Mouse (Mus musculus) spleen, adult 2 months (tissue): ENCODE results near the gene Gabarap. TPM values are rescaled to one million over a fixed set of nuclear protein-coding genes. Genes with fewer than 3 reads are reported as not detected.

Experiments
- DNase-seq, 2 experiments: peaks; one replicate each; pipeline versions ENCODE4 v3.0.0 to v3.0.0-alpha.2; 2012 to 2021; ENCODE audit warnings: low spot score in 2 of 2, low read depth in 1 of 2
- H3K27ac ChIP-seq: fragments of 200-500 bp; 2 replicates; pipeline ENCODE4 v1.5.1; 2012; ENCODE audit warnings: low read length, inconsistent platforms; ENCODE audit not compliant: insufficient read depth
- H3K27me3 ChIP-seq: fragments of 200-500 bp; 2 replicates; pipeline ENCODE4 v1.6.1; 2012; ENCODE audit warnings: mild to moderate bottlenecking, moderate library complexity, low read length, inconsistent platforms; ENCODE audit not compliant: control insufficient read depth, insufficient read depth
- H3K36me3 ChIP-seq: fragments of 200-500 bp; 2 replicates; pipeline ENCODE4 v1.6.1; 2012; ENCODE audit warnings: mild to moderate bottlenecking, low read length, inconsistent platforms; ENCODE audit not compliant: control insufficient read depth, insufficient read depth
- H3K4me1 ChIP-seq: fragments of 200-500 bp; 2 replicates; pipeline ENCODE4 v1.6.1; 2011; ENCODE audit warnings: inconsistent platforms; ENCODE audit not compliant: control insufficient read depth, insufficient read depth, insufficient read length
- H3K4me3 ChIP-seq: fragments of 200-500 bp; 2 replicates; pipeline ENCODE4 v1.5.1; 2011; ENCODE audit warnings: mild to moderate bottlenecking, inconsistent platforms; ENCODE audit not compliant: insufficient read depth, insufficient read length; ENCODE audit errors: extremely low read depth
- CTCF ChIP-seq: fragments of 200-500 bp; IDR thresholded peaks from 2 replicates; pipeline ENCODE4 v1.5.1; 2011; ENCODE audit warnings: mild to moderate bottlenecking, inconsistent platforms; ENCODE audit not compliant: insufficient read depth, insufficient read length, insufficient replicate concordance; ENCODE audit errors: extremely low read depth
- POLR2A ChIP-seq: fragments of 200-500 bp; IDR thresholded peaks from 2 replicates; pipeline ENCODE4 v1.6.1; 2011; ENCODE audit warnings: low read depth, low read length, inconsistent platforms
- WGBS: fragments of 180-500 bp; shearing (Covaris S2); methylation state at CpG from one replicate; pipeline ENCODE4 v1.1.7; 2018; 5-methylcytosine and 5-hydroxymethylcytosine counted together
- polyA plus RNA-seq: library from polyadenylated mRNA; depleted of rRNA; stranded (reverse); fragments of >200 nt; gene quantifications from 2 replicates; pipeline ENCODE4 v1.2.3, GENCODE M21; 2012; rRNA removed

The Gabarap gene
- 235 and 251 TPM in 2 replicates for polyA plus RNA-seq

- Histone ChIP-seq H3K36me3 (peaks cover 20% of the 10 kb centered on the region), H3K27me3 (no peaks in the 10 kb centered on the region)
- peak; percentile 59 for TF ChIP-seq POLR2A
- no peak for TF ChIP-seq CTCF
Measured at GRCm38 (mm10) chr11:69990850-69991691, at the start of gene Gabarap. Gene Gabarap, plus strand, starts transcription at chr11:69991143.

GRCm38 (mm10) chr11:69945216-69945615 is 45.7 kb upstream of the Gabarap start:
- TF ChIP-seq CTCF = no peak
- no peak for TF ChIP-seq POLR2A
- Histone ChIP-seq H3K4me1 (peaks cover 4% of the 10 kb centered on the region; the same call in 1 of the 2 replicates), H3K4me3 (no peak overlapping the region), H3K27ac (no peak overlapping the region), H3K36me3 (no peaks in the 10 kb centered on the region), H3K27me3 (0 out of 2 replicates have a peak, but pooled peaks cover 2% of the 10 kb centered on the region)
- DNase-seq = no peak
- 93% methylated on average over 13 of the region's 13 CpGs for WGBS

More at GRCm38 (mm10) chr11:69990850-69991691, at the start of gene Gabarap:
- under 1% methylated on average over 40 of the region's 40 CpGs for WGBS
- Histone ChIP-seq H3K27ac (peak within 1 kb of the TSS; percentile 91), H3K4me3 (peak within 1 kb of the TSS; percentile 63), H3K4me1 (peaks cover 7% of the 10 kb centered on the region; the same call in 1 of the 2 replicates)
- peak; percentile 92 to 97 for DNase-seq

- peaks cover 2% of the 10 kb centered on the region; the same call in 1 of the 2 replicates for H3K27me3 ChIP-seq
- 91% methylated on average over 18 of the region's 18 CpGs for WGBS
- TF ChIP-seq CTCF = no peak
- TF ChIP-seq POLR2A = no peak
- H3K27ac ChIP-seq = no peak overlapping the region
- H3K4me3 ChIP-seq = no peak overlapping the region; the same call in 1 of the 2 replicates
- DNase-seq = no peak
- H3K4me1 ChIP-seq = peaks cover 4% of the 10 kb centered on the region; the same call in 1 of the 2 replicates
- no peaks in the 10 kb centered on the region for H3K36me3 ChIP-seq
Measured at GRCm38 (mm10) chr11:69945997-69946891, 44.7 kb upstream of the Gabarap start.

GRCm38 (mm10) chr11:69947337-69948065 is 43.4 kb upstream of the Gabarap start:
- Histone ChIP-seq H3K27ac (no peak overlapping the region; the same call in 1 of the 2 replicates), H3K4me1 (peaks cover 4% of the 10 kb centered on the region; the same call in 1 of the 2 replicates), H3K4me3 (peak overlapping the region; percentile 35; the same call in 1 of the 2 replicates), H3K27me3 (peaks cover 2% of the 10 kb centered on the region; the same call in 1 of the 2 replicates), H3K36me3 (no peaks in the 10 kb centered on the region)
- WGBS = 26% methylated on average over 29 of the region's 29 CpGs
- no peak for DNase-seq
- TF ChIP-seq CTCF (no peak), POLR2A (no peak)

GRCm38 (mm10) chr11:69948066-69948762 is 42.7 kb upstream of the Gabarap start, which contains the start of gene Slc2a4:
Gene Slc2a4, minus strand, starts transcription at chr11:69948188.
- Histone ChIP-seq H3K27me3 (peaks cover 2% of the 10 kb centered on the region; the same call in 1 of the 2 replicates), H3K4me3 (peak within 1 kb of the TSS; percentile 35), H3K27ac (no peak within 1 kb of the TSS; the same call in 1 of the 2 replicates), H3K4me1 (peaks cover 4% of the 10 kb centered on the region; the same call in 1 of the 2 replicates), H3K36me3 (no peaks in the 10 kb centered on the region)
- DNase-seq = peak in 1 of 2 experiments; percentile 83
- TF ChIP-seq POLR2A (no peak), CTCF (no peak)
- WGBS = 2% methylated on average over 34 of the region's 34 CpGs

GRCm38 (mm10) chr11:69948763-69949150 is 42.2 kb upstream of the Gabarap start:
- H3K4me1 ChIP-seq = peaks cover 4% of the 10 kb centered on the region; the same call in 1 of the 2 replicates
- H3K27ac ChIP-seq = no peak overlapping the region
- DNase-seq = peak; percentile 73 to 80
- WGBS = 1% methylated on average over 14 of the region's 14 CpGs
- no peaks in the 10 kb centered on the region for H3K36me3 ChIP-seq
- H3K27me3 ChIP-seq = peaks cover 2% of the 10 kb centered on the region; the same call in 1 of the 2 replicates
- H3K4me3 ChIP-seq = peak overlapping the region; percentile 5; the same call in 1 of the 2 replicates
- TF ChIP-seq POLR2A = no peak
- peak; percentile 95 for TF ChIP-seq CTCF
